Mouse (Mus musculus): ENCODE results near the gene 1700019N19Rik. TPM values are rescaled to one million over a fixed set of nuclear protein-coding genes. Genes with fewer than 3 reads are reported as not detected.

The 1700019N19Rik gene
- polyA plus RNA-seq, 1 experiment from 2014 or later: not detected

DNA sequence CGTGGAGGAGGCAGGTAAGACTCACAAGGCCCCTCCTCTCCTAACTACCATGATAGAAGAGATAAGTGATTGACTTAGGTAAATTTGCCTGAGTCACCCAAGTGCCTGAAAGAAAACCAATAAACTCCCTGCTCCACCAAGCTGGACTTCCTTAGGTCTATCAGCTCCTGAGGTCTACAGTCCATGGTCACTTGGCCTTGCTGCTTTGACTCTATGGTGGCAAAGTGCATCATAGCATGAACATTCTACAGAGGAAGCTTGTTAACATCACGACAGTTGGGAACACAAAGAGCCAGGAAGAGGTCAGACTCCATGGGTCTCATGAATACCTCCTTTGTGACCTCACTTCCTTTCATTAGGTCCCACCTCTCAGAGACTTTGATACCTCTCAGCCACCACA, 42.8 kb downstream of the 1700019N19Rik start:
- no peaks in the 10 kb centered on the region for H3K36me3 ChIP-seq (ENCODE audit: control insufficient read depth, insufficient read depth, low read length)
- H3K4me3 ChIP-seq (ENCODE audit: low read depth, low read length): no peak overlapping the region
- ATAC-seq (replicated peaks; ENCODE audit: low FRiP score) (no peak), DNase-seq (ENCODE audit: low spot score) (no peak)
- no peaks in the 10 kb centered on the region for H3K9me3 ChIP-seq (ENCODE audit: control insufficient read depth, low read length)
- H3K4me2 ChIP-seq (ENCODE audit: low read depth, low read length, severe bottlenecking): no peak overlapping the region
- no peak overlapping the region for H3K9ac ChIP-seq (ENCODE audit: low read length)
- H3K27me3 ChIP-seq (ENCODE audit: control insufficient read depth, insufficient read depth, low read length): no peaks in the 10 kb centered on the region
- H3K4me1 ChIP-seq (replicated peaks; ENCODE audit: control insufficient read depth, insufficient read depth, low read length): no peaks in the 10 kb centered on the region
- WGBS: 78% methylated on average over 2 of the region's 2 CpGs
- H3K27ac ChIP-seq (ENCODE audit: low read depth, low read length): no peak overlapping the region

DNA sequence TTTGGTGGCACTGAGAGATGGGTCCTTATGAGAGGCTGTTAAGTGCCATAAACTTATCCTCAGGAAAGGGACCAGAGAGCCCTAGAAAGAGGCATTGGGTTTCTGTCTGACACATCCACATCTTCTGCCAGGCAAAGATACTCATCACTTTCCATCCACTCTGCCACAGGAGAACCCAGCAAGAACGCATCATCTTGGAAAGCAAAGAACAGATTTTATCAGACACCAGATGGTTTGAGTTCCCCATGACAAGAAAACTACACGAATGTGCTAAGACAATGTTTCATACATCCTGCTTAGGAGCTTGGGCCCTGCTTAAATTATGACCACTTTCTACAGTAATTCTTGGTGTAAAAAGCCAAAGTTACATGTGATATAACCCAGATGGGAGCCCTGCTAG, 43.4 kb downstream of the 1700019N19Rik start:
- no peaks in the 10 kb centered on the region for H3K4me1 ChIP-seq (replicated peaks; ENCODE audit: control insufficient read depth, insufficient read depth, low read length)
- ATAC-seq (replicated peaks; ENCODE audit: low FRiP score): no peak
- H3K27me3 ChIP-seq (ENCODE audit: control insufficient read depth, insufficient read depth, low read length): no peaks in the 10 kb centered on the region
- no peaks in the 10 kb centered on the region for H3K36me3 ChIP-seq (ENCODE audit: control insufficient read depth, insufficient read depth, low read length)
- H3K9me3 ChIP-seq (ENCODE audit: control insufficient read depth, low read length): no peaks in the 10 kb centered on the region
- no peak for DNase-seq (ENCODE audit: low spot score)
- H3K27ac ChIP-seq (ENCODE audit: low read depth, low read length): no peak overlapping the region
- no peak overlapping the region for H3K9ac ChIP-seq (ENCODE audit: low read length)
- WGBS: 82% methylated on average over 2 of the region's 2 CpGs
- no peak overlapping the region for H3K4me2 ChIP-seq (ENCODE audit: low read depth, low read length, severe bottlenecking)
- H3K4me3 ChIP-seq (ENCODE audit: low read depth, low read length): no peak overlapping the region

DNA sequence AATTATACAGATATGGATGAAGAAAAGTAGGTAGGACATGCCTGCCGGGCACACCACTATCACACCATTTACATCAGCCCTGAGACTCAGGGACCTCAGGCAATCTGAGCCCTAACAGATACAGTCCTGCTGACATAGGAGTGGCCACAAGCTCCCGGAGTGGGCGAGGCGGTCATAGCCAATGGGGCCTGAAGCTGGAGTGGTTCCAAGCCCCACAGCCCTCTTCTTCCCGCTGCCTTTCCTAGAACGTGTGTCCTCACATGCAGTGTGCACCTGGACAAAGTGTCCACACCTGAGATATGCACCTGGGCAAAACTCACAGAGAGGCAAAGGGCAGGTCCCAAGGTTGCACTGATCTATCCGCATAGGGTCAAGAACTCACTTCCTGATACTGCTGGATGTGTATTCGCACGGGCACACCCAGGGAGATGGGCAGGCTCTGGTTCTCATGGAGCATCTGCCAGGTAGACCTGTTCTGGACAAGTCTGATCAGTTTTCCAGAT, 46.7 kb downstream of the 1700019N19Rik start:
- H3K36me3 ChIP-seq (ENCODE audit: control insufficient read depth, insufficient read depth, low read length): no peaks in the 10 kb centered on the region
- H3K4me3 ChIP-seq (ENCODE audit: low read depth, low read length): no peak overlapping the region
- 89% methylated on average over 9 of the region's 9 CpGs for WGBS
- no peak overlapping the region for H3K27ac ChIP-seq (ENCODE audit: low read depth, low read length)
- DNase-seq (ENCODE audit: low spot score) (no peak), ATAC-seq (replicated peaks; ENCODE audit: low FRiP score) (no peak)
- H3K27me3 ChIP-seq (ENCODE audit: control insufficient read depth, insufficient read depth, low read length): no peaks in the 10 kb centered on the region
- no peak overlapping the region for H3K4me2 ChIP-seq (ENCODE audit: low read depth, low read length, severe bottlenecking)
- no peak overlapping the region for H3K9ac ChIP-seq (ENCODE audit: low read length)
- H3K4me1 ChIP-seq (replicated peaks; ENCODE audit: control insufficient read depth, insufficient read depth, low read length): no peaks in the 10 kb centered on the region
- no peaks in the 10 kb centered on the region for H3K9me3 ChIP-seq (ENCODE audit: control insufficient read depth, low read length)

DNA sequence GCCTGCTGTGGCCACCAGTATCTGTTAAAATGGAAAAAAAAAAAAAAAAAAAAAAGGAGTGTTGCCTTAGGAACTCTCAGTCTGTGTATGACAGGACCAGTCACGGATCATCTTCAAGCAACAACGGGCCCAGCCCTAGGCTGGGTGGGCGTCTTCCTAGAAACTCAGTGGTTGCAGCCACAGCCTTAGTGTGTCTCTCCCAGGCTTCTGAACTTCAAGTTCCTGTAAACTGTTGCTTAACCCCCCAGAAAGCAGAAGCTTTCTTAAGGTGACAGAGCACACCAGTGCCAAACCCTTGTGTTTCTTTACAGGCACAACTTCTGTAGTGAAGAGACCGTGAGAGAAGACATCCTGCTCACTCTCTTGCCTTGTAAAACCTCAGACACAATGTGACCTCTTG, 50.5 kb downstream of the 1700019N19Rik start:
- H3K27me3 ChIP-seq (ENCODE audit: control insufficient read depth, insufficient read depth, low read length): no peaks in the 10 kb centered on the region
- 88% methylated on average over 4 of the region's 4 CpGs for WGBS
- no peaks in the 10 kb centered on the region for H3K4me1 ChIP-seq (replicated peaks; ENCODE audit: control insufficient read depth, insufficient read depth, low read length)
- no peak overlapping the region for H3K4me3 ChIP-seq (ENCODE audit: low read depth, low read length)
- H3K9me3 ChIP-seq (ENCODE audit: control insufficient read depth, low read length): no peaks in the 10 kb centered on the region
- no peaks in the 10 kb centered on the region for H3K36me3 ChIP-seq (ENCODE audit: control insufficient read depth, insufficient read depth, low read length)
- no peak overlapping the region for H3K4me2 ChIP-seq (ENCODE audit: low read depth, low read length, severe bottlenecking)
- ATAC-seq (replicated peaks; ENCODE audit: low FRiP score): no peak
- H3K27ac ChIP-seq (ENCODE audit: low read depth, low read length): no peak overlapping the region
- H3K9ac ChIP-seq (ENCODE audit: low read length): no peak overlapping the region
- DNase-seq (ENCODE audit: low spot score): no peak

DNA sequence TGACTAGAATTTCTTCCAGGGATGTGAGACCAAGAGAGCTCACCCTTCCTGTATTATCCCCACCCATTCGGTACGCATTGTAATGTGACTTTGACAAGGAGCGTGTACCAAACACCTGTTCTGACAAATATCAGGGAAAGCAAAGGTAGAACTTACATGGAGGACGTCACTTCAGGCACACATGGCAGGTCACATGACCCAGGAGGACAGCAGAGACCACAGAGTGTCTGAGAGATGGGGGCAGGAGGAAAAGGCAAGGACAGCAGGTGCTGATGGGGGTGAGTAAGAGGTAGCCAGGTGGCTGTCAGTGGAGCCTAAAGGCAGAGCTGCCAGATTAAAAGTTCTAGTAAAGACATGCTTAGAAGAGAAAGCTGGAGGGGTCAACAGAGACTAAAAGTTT, 51.5 kb downstream of the 1700019N19Rik start:
- H3K4me1 ChIP-seq (replicated peaks; ENCODE audit: control insufficient read depth, insufficient read depth, low read length): no peaks in the 10 kb centered on the region
- H3K27ac ChIP-seq (ENCODE audit: low read depth, low read length): no peak overlapping the region
- H3K9me3 ChIP-seq (ENCODE audit: control insufficient read depth, low read length): no peaks in the 10 kb centered on the region
- H3K9ac ChIP-seq (ENCODE audit: low read length): no peak overlapping the region
- no peaks in the 10 kb centered on the region for H3K27me3 ChIP-seq (ENCODE audit: control insufficient read depth, insufficient read depth, low read length)
- H3K4me3 ChIP-seq (ENCODE audit: low read depth, low read length): no peak overlapping the region
- H3K36me3 ChIP-seq (ENCODE audit: control insufficient read depth, insufficient read depth, low read length): no peaks in the 10 kb centered on the region
- no peak overlapping the region for H3K4me2 ChIP-seq (ENCODE audit: low read depth, low read length, severe bottlenecking)
- 83% methylated on average over 4 of the region's 4 CpGs for WGBS
- no peak for DNase-seq (ENCODE audit: low spot score)
- ATAC-seq (replicated peaks; ENCODE audit: low FRiP score): no peak

DNA sequence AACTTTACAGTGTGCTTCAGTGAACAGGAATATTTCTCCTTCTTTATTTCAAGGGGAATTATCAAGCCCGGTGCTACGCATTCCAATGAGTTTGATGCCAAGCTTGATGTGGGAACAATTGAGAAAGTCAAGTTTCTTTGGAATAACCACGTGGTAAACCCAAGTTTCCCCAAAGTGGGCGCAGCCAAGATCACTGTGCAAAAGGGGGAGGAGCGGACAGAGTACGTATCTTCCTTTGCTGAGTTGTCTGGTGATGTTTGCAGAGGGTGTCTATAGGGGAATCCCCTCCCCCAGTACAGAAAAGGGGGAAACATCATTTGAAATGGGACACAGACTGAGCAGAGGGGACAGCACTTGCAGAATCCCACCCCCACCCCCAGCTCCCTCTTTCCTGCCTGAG, 53.2 kb downstream of the 1700019N19Rik start:
- no peaks in the 10 kb centered on the region for H3K4me1 ChIP-seq (replicated peaks; ENCODE audit: control insufficient read depth, insufficient read depth, low read length)
- H3K27ac ChIP-seq (ENCODE audit: low read depth, low read length): no peak overlapping the region
- H3K4me3 ChIP-seq (ENCODE audit: low read depth, low read length): no peak overlapping the region
- no peaks in the 10 kb centered on the region for H3K36me3 ChIP-seq (ENCODE audit: control insufficient read depth, insufficient read depth, low read length)
- DNase-seq (ENCODE audit: low spot score): no peak
- 63% methylated on average over 6 of the region's 6 CpGs for WGBS
- H3K9me3 ChIP-seq (ENCODE audit: control insufficient read depth, low read length): no peaks in the 10 kb centered on the region
- H3K4me2 ChIP-seq (ENCODE audit: low read depth, low read length, severe bottlenecking): no peak overlapping the region
- ATAC-seq (replicated peaks; ENCODE audit: low FRiP score): no peak
- H3K27me3 ChIP-seq (ENCODE audit: control insufficient read depth, insufficient read depth, low read length): no peaks in the 10 kb centered on the region
- no peak overlapping the region for H3K9ac ChIP-seq (ENCODE audit: low read length)

DNA sequence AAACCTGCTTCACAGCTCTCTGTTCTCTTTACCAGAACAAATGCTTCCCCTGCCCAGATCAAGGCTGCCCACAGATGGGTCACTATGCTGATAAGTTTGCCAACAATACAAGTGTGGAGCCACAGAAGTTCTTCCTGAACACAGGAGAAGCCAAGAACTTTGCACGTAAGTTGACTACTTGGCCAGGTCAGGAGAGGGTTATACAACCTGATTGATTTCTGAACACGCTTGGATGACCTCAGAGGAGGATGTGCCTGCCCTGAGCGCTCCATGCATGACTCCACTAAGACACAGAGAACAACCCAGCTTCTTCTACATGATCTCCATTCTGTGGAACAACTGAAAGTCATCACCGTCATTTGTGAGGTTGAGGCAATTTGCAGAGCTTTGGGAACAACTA, 56.1 kb downstream of the 1700019N19Rik start:
- 92% methylated on average over 4 of the region's 4 CpGs for WGBS
- H3K9me3 ChIP-seq (ENCODE audit: control insufficient read depth, low read length): no peaks in the 10 kb centered on the region
- no peak overlapping the region for H3K9ac ChIP-seq (ENCODE audit: low read length)
- no peak overlapping the region for H3K27ac ChIP-seq (ENCODE audit: low read depth, low read length)
- H3K4me3 ChIP-seq (ENCODE audit: low read depth, low read length): no peak overlapping the region
- ATAC-seq (replicated peaks; ENCODE audit: low FRiP score) (no peak), DNase-seq (ENCODE audit: low spot score) (no peak)
- H3K4me1 ChIP-seq (replicated peaks; ENCODE audit: control insufficient read depth, insufficient read depth, low read length): no peaks in the 10 kb centered on the region
- no peaks in the 10 kb centered on the region for H3K27me3 ChIP-seq (ENCODE audit: control insufficient read depth, insufficient read depth, low read length)
- H3K36me3 ChIP-seq (ENCODE audit: control insufficient read depth, insufficient read depth, low read length): no peaks in the 10 kb centered on the region
- H3K4me2 ChIP-seq (ENCODE audit: low read depth, low read length, severe bottlenecking): no peak overlapping the region

Other genes with a start within 250 kb of the 1700019N19Rik start
- not detected in 2 replicates for gene Pnlip, start 142.0 kb downstream of the 1700019N19Rik start, polyA plus RNA-seq (2014; fragmentation: Nextera tagmentation; extraction: Ambion mirVana)
- not detected in 2 replicates for gene Pnliprp1, start 65.6 kb downstream of the 1700019N19Rik start, polyA plus RNA-seq (2014; fragmentation: Nextera tagmentation; extraction: Ambion mirVana)
- not detected in 2 replicates for gene Pnliprp2, start 34.7 kb downstream of the 1700019N19Rik start, polyA plus RNA-seq (2014; fragmentation: Nextera tagmentation; extraction: Ambion mirVana)
- 0.98 and 1.9 TPM in 2 replicates for gene Eno4, start 149.0 kb upstream of the 1700019N19Rik start, polyA plus RNA-seq (2014; fragmentation: Nextera tagmentation; extraction: Ambion mirVana)
- 6.5 and 7.4 TPM in 2 replicates for gene Hspa12a, start 149.2 kb upstream of the 1700019N19Rik start, polyA plus RNA-seq (2014; fragmentation: Nextera tagmentation; extraction: Ambion mirVana)

Measured in forebrain, embryonic 11.5 days (tissue).